Mouse (Mus musculus) CH12.LX (cell line): ENCODE data around the gene Zfp787. TPM values are rescaled to one million over a fixed set of nuclear protein-coding genes. Genes with fewer than 3 reads are reported as not detected.

Experiments
- DNase-seq: peaks from one replicate; pipeline ENCODE4 v3.0.0-alpha.2; 2013; ENCODE audit errors: extremely low read depth
- H3K27ac ChIP-seq: 2 replicates; pipeline ENCODE4 v1.5.1; 2012; ENCODE audit warnings: low read depth, mild to moderate bottlenecking, control low read depth, moderate library complexity; ENCODE audit not compliant: insufficient read depth
- H3K27me3 ChIP-seq: replicated peaks from 2 replicates; pipeline ENCODE3; 2012; ENCODE audit warnings: inconsistent platforms
- H3K36me3 ChIP-seq, 2 experiments: replicated peaks in 1 of 2; 2 replicates each; pipeline versions ENCODE3 to v1.6.1; 2012; ENCODE audit warnings: inconsistent platforms in 1 of 2, low read length in 1 of 2, mild to moderate bottlenecking in 1 of 2, mixed read lengths in 1 of 2, moderate library complexity in 1 of 2; ENCODE audit not compliant: control insufficient read depth in 1 of 2, insufficient read depth in 1 of 2
- H3K4me1 ChIP-seq, 2 experiments: 2 replicates each; pipeline ENCODE4 v1.6.1; 2012; ENCODE audit warnings: inconsistent platforms in 1 of 2, moderate library complexity in 1 of 2; ENCODE audit not compliant: insufficient read depth in 2 of 2, control insufficient read depth in 1 of 2
- H3K4me2 ChIP-seq: 2 replicates; pipeline ENCODE4 v1.6.1; 2012; ENCODE audit warnings: low read depth, mild to moderate bottlenecking, control low read depth; ENCODE audit not compliant: poor library complexity, insufficient read depth, severe bottlenecking
- H3K4me3 ChIP-seq, 3 experiments: fragments of 150-350 bp in 1 of 3; sonication (generic) in 1 of 3; replicated peaks in 1 of 3; 2 replicates each; pipeline versions ENCODE3 to v1.5.1; 2011 to 2012; ENCODE audit warnings: low read depth in 2 of 3, low read length in 2 of 3, mild to moderate bottlenecking in 2 of 3, moderate library complexity in 2 of 3, control low read depth in 1 of 3, improper control_type of control experiment in 1 of 3, inconsistent platforms in 1 of 3, mixed read lengths in 1 of 3; ENCODE audit not compliant: poor library complexity in 1 of 3
- H3K79me2 ChIP-seq: replicated peaks from 2 replicates; pipeline ENCODE4 v1.6.1; 2012; ENCODE audit warnings: mild to moderate bottlenecking, moderate library complexity; ENCODE audit not compliant: control insufficient read depth, poor library complexity, insufficient read depth, severe bottlenecking; ENCODE audit errors: extremely low read depth
- H3K9ac ChIP-seq: 2 replicates; pipeline ENCODE4 v1.6.1; 2012; ENCODE audit warnings: low read depth, mild to moderate bottlenecking, control low read depth, moderate library complexity; ENCODE audit not compliant: insufficient read depth
- H3K9me3 ChIP-seq: replicated peaks from 2 replicates; pipeline ENCODE3; 2012; ENCODE audit warnings: low read length, inconsistent platforms, mixed read lengths
- BHLHE40 ChIP-seq: IDR thresholded peaks from 2 replicates; pipeline ENCODE4 v1.6.1; 2011; ENCODE audit warnings: mild to moderate bottlenecking, low read depth, low read length, improper control_type of control experiment
- CTCF ChIP-seq, 2 experiments: IDR thresholded peaks in 1 of 2; conservative IDR thresholded peaks in 1 of 2; 2 replicates each; pipeline ENCODE4 v1.5.1; 2011 to 2012; ENCODE audit warnings: low read depth in 2 of 2, low read length in 2 of 2, improper control_type of control experiment in 1 of 2, inconsistent platforms in 1 of 2, mild to moderate bottlenecking in 1 of 2, moderate library complexity in 1 of 2
- EP300 ChIP-seq: IDR thresholded peaks from 2 replicates; pipeline ENCODE4 v1.6.1; 2011; ENCODE audit warnings: low read length, improper control_type of control experiment
- ETS1 ChIP-seq: conservative IDR thresholded peaks from 2 replicates; pipeline ENCODE4 v1.6.1; 2012; ENCODE audit warnings: low read depth, mild to moderate bottlenecking, inconsistent platforms, low read length, improper control_type of control experiment, moderate library complexity
- HCFC1 ChIP-seq: IDR thresholded peaks from 2 replicates; pipeline ENCODE4 v1.6.1; 2012; ENCODE audit warnings: low read depth, mild to moderate bottlenecking, inconsistent platforms, low read length, improper control_type of control experiment
- JUN ChIP-seq: IDR thresholded peaks from 2 replicates; pipeline ENCODE4 v1.6.1; 2011; ENCODE audit warnings: low read depth, mild to moderate bottlenecking, low read length, improper control_type of control experiment, moderate library complexity; ENCODE audit not compliant: insufficient read depth
- KAT2A ChIP-seq: IDR thresholded peaks from 2 replicates; pipeline ENCODE4 v1.6.1; 2012; ENCODE audit warnings: low read length, improper control_type of control experiment, inconsistent platforms; ENCODE audit not compliant: insufficient replicate concordance
- MAFK ChIP-seq: IDR thresholded peaks from 2 replicates; pipeline ENCODE4 v1.6.1; 2011; ENCODE audit warnings: low read length, improper control_type of control experiment; ENCODE audit not compliant: insufficient replicate concordance
- MEF2A ChIP-seq: IDR thresholded peaks from 2 replicates; pipeline ENCODE4 v1.6.1; 2014; ENCODE audit warnings: low read depth, mild to moderate bottlenecking, inconsistent platforms, low read length, improper control_type of control experiment, borderline replicate concordance
- PAX5 ChIP-seq: IDR thresholded peaks from 2 replicates; pipeline ENCODE4 v1.6.1; 2012; ENCODE audit warnings: low read length, inconsistent platforms, mixed read lengths
- POLR2A ChIP-seq: IDR thresholded peaks from 2 replicates; pipeline ENCODE4 v1.6.1; 2011; ENCODE audit warnings: low read depth, mild to moderate bottlenecking, improper control_type of control experiment, low read length
- SIN3A ChIP-seq: IDR thresholded peaks from 2 replicates; pipeline ENCODE4 v1.6.1; 2012; ENCODE audit warnings: low read length, improper control_type of control experiment, inconsistent platforms
- TCF12 ChIP-seq: IDR thresholded peaks from 2 replicates; pipeline ENCODE4 v1.6.1; 2014; ENCODE audit warnings: low read depth, mild to moderate bottlenecking, inconsistent platforms, low read length, improper control_type of control experiment
- UBTF ChIP-seq: IDR thresholded peaks from 2 replicates; pipeline ENCODE4 v1.6.1; 2012; ENCODE audit warnings: low read depth, mild to moderate bottlenecking, inconsistent platforms, low read length, improper control_type of control experiment, moderate library complexity
- USF2 ChIP-seq: conservative IDR thresholded peaks from 2 replicates; pipeline ENCODE4 v1.6.1; 2011; ENCODE audit warnings: low read depth, low read length, improper control_type of control experiment
- ZKSCAN1 ChIP-seq: IDR thresholded peaks from 2 replicates; pipeline ENCODE4 v1.6.1; 2012; ENCODE audit warnings: low read depth, inconsistent platforms, low read length, improper control_type of control experiment, borderline replicate concordance
- ZMIZ1 ChIP-seq: IDR thresholded peaks from 2 replicates; pipeline ENCODE4 v1.6.1; 2012; ENCODE audit warnings: low read depth, mild to moderate bottlenecking, inconsistent platforms, low read length, improper control_type of control experiment
- ZNF384 ChIP-seq: IDR thresholded peaks from 2 replicates; pipeline ENCODE4 v1.6.1; 2012; ENCODE audit warnings: low read depth, low read length, improper control_type of control experiment, inconsistent platforms
- dilution Hi-C: fragments of 300-500 bp; cut with MboI; formaldehyde crosslinking; loops from 2 replicates; pipeline ENCODE4 v1.14.3; 2020; ENCODE audit warnings: low sequenced_read_pairs; ENCODE audit not compliant: extremely low pct_unique_long_range_greater_than_20kb, extremely low pct_ligation_motif_present
- in situ Hi-C: fragments of 300-500 bp; cut with MboI; formaldehyde crosslinking; loops from 3 replicates; pipeline ENCODE4 v1.14.3; 2019; ENCODE audit warnings: low sequenced_read_pairs, low pct_ligation_motif_present, low pct_unique_long_range_greater_than_20kb, mixed read lengths
- polyA plus RNA-seq: library from polyadenylated mRNA; unstranded; fragments of >175 nt; gene quantifications from 2 replicates; pipeline ENCODE4 v1.2.1, GENCODE M21; 2012; ENCODE audit warnings: low read depth; ENCODE audit not compliant: insufficient read length
- total RNA-seq, 2 experiments: library from RNA; depleted of rRNA; stranded (reverse); fragments of 300-350 nt in 1 of 2; fragments of >200 nt in 1 of 2; gene quantifications; 2 replicates each; pipeline ENCODE4 v1.2.3; 2012 to 2014

Gene Zfp787
- total and polyA plus RNA-seq, 3 experiments: 19.0 to 28.3 (median 22.1) TPM

DNA sequence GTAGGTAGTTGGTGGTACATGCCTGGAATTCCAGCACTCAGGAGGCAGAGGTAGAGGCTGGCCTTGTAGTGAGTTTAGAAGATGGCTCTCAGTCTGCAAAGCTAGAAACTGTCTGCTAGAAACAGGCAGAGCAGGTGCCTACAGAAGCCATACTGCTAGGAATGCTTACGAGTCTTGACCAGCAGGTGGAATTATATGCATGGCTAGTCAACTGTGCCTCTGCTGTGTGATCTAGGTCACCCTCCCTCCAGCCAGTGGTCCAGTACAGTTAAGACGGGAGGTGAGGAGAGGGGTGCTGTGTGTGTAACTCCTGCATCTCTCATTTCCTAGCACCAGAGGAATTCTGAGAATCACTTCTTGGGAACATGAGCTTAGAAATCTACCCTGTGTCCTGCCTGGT, 31.0 kb upstream of the Zfp787 start:
- Histone ChIP-seq H3K79me2 (no peaks in the 10 kb centered on the region), H3K9ac (no peak overlapping the region), H3K27ac (no peak overlapping the region), H3K9me3 (no peaks in the 10 kb centered on the region), H3K4me2 (no peak overlapping the region), H3K36me3 (peaks cover 35 to 83% of the 10 kb centered on the region in 2 experiments), H3K4me3 (no peak overlapping the region), H3K27me3 (no peaks in the 10 kb centered on the region), H3K4me1 (peaks cover 5 to 20% of the 10 kb centered on the region in 2 experiments)
- DNase-seq: no peak
- dilution Hi-C loops: no loop called here
- TF ChIP-seq UBTF: no peak
- TF ChIP-seq ZKSCAN1: no peak
- no peak for TF ChIP-seq BHLHE40
- TF ChIP-seq USF2: no peak
- no peak for TF ChIP-seq EP300
- no peak for TF ChIP-seq CTCF (conservative IDR thresholded peaks at IDR 0.05 in 1 of 2, IDR thresholded peaks at IDR 0.05 in 1 of 2; ENCODE audit: low read depth in 2 of 2, low read length in 2 of 2)
- TF ChIP-seq SIN3A: no peak
- TF ChIP-seq TCF12: no peak
- no peak for TF ChIP-seq ZNF384
- TF ChIP-seq KAT2A: no peak
- TF ChIP-seq MAFK: no peak
- no peak for TF ChIP-seq MEF2A
- TF ChIP-seq HCFC1: no peak
- no peak for TF ChIP-seq PAX5
- in situ Hi-C loops: no loop called here

DNA sequence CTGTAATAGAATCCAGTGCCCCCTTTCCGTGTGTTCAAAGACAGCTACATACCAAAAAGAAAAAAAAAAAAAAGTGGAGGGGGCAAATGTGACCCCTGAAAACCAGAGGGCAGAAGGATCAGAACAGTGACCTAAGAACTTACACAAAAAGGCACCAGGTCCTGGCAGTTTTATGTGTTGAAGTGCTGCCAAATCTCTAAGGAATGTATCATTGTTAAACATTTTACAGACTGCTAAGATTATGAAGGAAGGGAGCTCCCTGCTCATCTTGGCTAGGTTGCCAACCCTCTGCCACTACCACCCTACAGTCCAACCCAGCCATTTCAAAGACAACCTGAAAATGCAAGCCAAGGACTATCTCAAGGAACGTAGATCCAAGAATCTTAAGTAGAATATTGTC, 30.4 kb upstream of the Zfp787 start:
- TF ChIP-seq HCFC1: no peak
- TF ChIP-seq ETS1: no peak
- no peak for TF ChIP-seq POLR2A
- TF ChIP-seq JUN: no peak
- TF ChIP-seq ZMIZ1: no peak

More for the DNA sequence above, 30.4 kb upstream of the Zfp787 start:
- Histone ChIP-seq H3K4me2 (no peak overlapping the region), H3K4me1 (peaks cover 5 to 20% of the 10 kb centered on the region in 2 experiments), H3K27ac (no peak overlapping the region), H3K36me3 (peaks cover 35 to 87% of the 10 kb centered on the region in 2 experiments), H3K9me3 (no peaks in the 10 kb centered on the region), H3K4me3 (no peak overlapping the region), H3K9ac (no peak overlapping the region), H3K79me2 (no peaks in the 10 kb centered on the region), H3K27me3 (no peaks in the 10 kb centered on the region)
- in situ Hi-C loops: no loop called here
- DNase-seq: no peak
- dilution Hi-C loops: no loop called here
